Mouse (Mus musculus) heart, embryonic 11.5 days (tissue): Measurements from ENCODE around the gene Pnma1. TPM values are rescaled to one million over a fixed set of nuclear protein-coding genes. Genes with fewer than 3 reads are reported as not detected.

Experiments
- ATAC-seq: fragments of 200-750 bp; cut with Nextera tagmentation; replicated peaks from 2 replicates; pipeline ENCODE4 v1.8.0; 2017; ENCODE audit warnings: moderate library complexity; ENCODE audit not compliant: insufficient number of reproducible peaks, low FRiP score, low TSS enrichment
- H3K27ac ChIP-seq: fragments of 300-500 bp; sonication (generic); 2 replicates; pipeline ENCODE4 v1.5.1; 2014; ENCODE audit warnings: mild to moderate bottlenecking, low read depth, low read length
- H3K27me3 ChIP-seq: fragments of 300-500 bp; sonication (generic); 2 replicates; pipeline ENCODE4 v1.6.1; 2014; ENCODE audit warnings: mild to moderate bottlenecking, low read length, mixed read lengths; ENCODE audit not compliant: control insufficient read depth, insufficient read depth
- H3K36me3 ChIP-seq: fragments of 300-500 bp; sonication (generic); 2 replicates; pipeline ENCODE4 v1.6.1; 2014; ENCODE audit warnings: mild to moderate bottlenecking, low read length, moderate library complexity, mixed read lengths; ENCODE audit not compliant: control insufficient read depth, insufficient read depth
- H3K4me1 ChIP-seq: fragments of 300-500 bp; sonication (generic); 2 replicates; pipeline ENCODE4 v1.6.1; 2014; ENCODE audit warnings: low read length; ENCODE audit not compliant: control insufficient read depth, insufficient read depth
- H3K4me2 ChIP-seq: fragments of 300-500 bp; sonication (generic); 2 replicates; pipeline ENCODE4 v1.6.1; 2014; ENCODE audit warnings: mild to moderate bottlenecking, moderate library complexity
- H3K4me3 ChIP-seq: fragments of 300-500 bp; sonication (generic); 2 replicates; pipeline ENCODE4 v1.5.1; 2014; ENCODE audit warnings: low read depth, low read length
- H3K9ac ChIP-seq: fragments of 300-500 bp; sonication (generic); 2 replicates; pipeline ENCODE4 v1.6.1; 2014; ENCODE audit warnings: mild to moderate bottlenecking, low read depth, low read length, moderate library complexity
- H3K9me3 ChIP-seq: fragments of 300-500 bp; sonication (generic); replicated peaks from 2 replicates; pipeline ENCODE4 v1.6.1; 2016; ENCODE audit warnings: low read length; ENCODE audit not compliant: control insufficient read depth
- WGBS: fragments of 180-500 bp; shearing (Covaris S2); extraction: QIAGEN DNeasy Blood & Tissue Kit; methylation state at CpG from one replicate; pipeline ENCODE4 v1.1.7; 2014; ENCODE audit not compliant: insufficient replicate concordance; 5-methylcytosine and 5-hydroxymethylcytosine counted together
- polyA plus RNA-seq: library from polyadenylated mRNA; unstranded; fragments of >200 nt; fragmentation: Nextera tagmentation; extraction: Ambion mirVana; gene quantifications from 2 replicates; pipeline ENCODE4 v1.2.1, GENCODE M21; 2014

The Pnma1 gene
- polyA plus RNA-seq, 1 experiment from 2014 or later = 0.50 TPM

- Histone ChIP-seq H3K36me3 (peaks cover 36% of the 10 kb centered on the region), H3K27ac (no peak overlapping the region), H3K9ac (no peak overlapping the region), H3K4me2 (no peak overlapping the region), H3K27me3 (no peaks in the 10 kb centered on the region), H3K4me3 (no peak overlapping the region), H3K4me1 (peaks cover 39% of the 10 kb centered on the region), H3K9me3 (no peaks in the 10 kb centered on the region)
- 44% methylated on average over 11 of the region's 11 CpGs for WGBS
- ATAC-seq = no peak
These were observed 6.7 kb upstream of the Pnma1 start for GRCm38 (mm10) chr12:84154786-84155522.

- Histone ChIP-seq H3K27me3 (no peaks in the 10 kb centered on the region), H3K4me3 (no peak overlapping the region), H3K4me2 (no peak overlapping the region), H3K4me1 (peaks cover 44% of the 10 kb centered on the region), H3K9ac (no peak overlapping the region), H3K9me3 (no peaks in the 10 kb centered on the region), H3K27ac (no peak overlapping the region), H3K36me3 (peaks cover 22% of the 10 kb centered on the region)
- no peak for ATAC-seq
- 77% methylated on average over 6 of the region's 6 CpGs for WGBS
These were observed 5.1 kb upstream of the Pnma1 start for GRCm38 (mm10) chr12:84153414-84153813.

- H3K4me3 ChIP-seq = peak overlapping the region; percentile 23; the same call in 1 of the 2 replicates
- peak overlapping the region; percentile 38 for H3K4me2 ChIP-seq
These were observed 4.3 kb upstream of the Pnma1 start for GRCm38 (mm10) chr12:84152352-84153190.

GRCm38 (mm10) chr12:84151911-84152310, 3.6 kb upstream of the Pnma1 start:
- peaks cover 19% of the 10 kb centered on the region for H3K36me3 ChIP-seq
- peak overlapping the region; percentile 43; the same call in 1 of the 2 replicates for H3K9ac ChIP-seq
- peak overlapping the region; percentile 23 for H3K4me3 ChIP-seq
- no peak for ATAC-seq
- peaks cover 48% of the 10 kb centered on the region for H3K4me1 ChIP-seq
- peak overlapping the region; percentile 38 for H3K4me2 ChIP-seq
- H3K9me3 ChIP-seq = no peaks in the 10 kb centered on the region
- H3K27me3 ChIP-seq = no peaks in the 10 kb centered on the region
- H3K27ac ChIP-seq = peak overlapping the region; percentile 86
- WGBS = 74% methylated on average over 10 of the region's 10 CpGs

More at GRCm38 (mm10) chr12:84152352-84153190, 4.3 kb upstream of the Pnma1 start:
- Histone ChIP-seq H3K36me3 (peaks cover 19% of the 10 kb centered on the region), H3K27me3 (no peaks in the 10 kb centered on the region), H3K9ac (no peak overlapping the region), H3K27ac (peak overlapping the region; percentile 86), H3K9me3 (no peaks in the 10 kb centered on the region), H3K4me1 (peaks cover 48% of the 10 kb centered on the region)
- ATAC-seq = no peak; the same call in 1 of the 2 replicates
- WGBS = 64% methylated on average over 32 of the region's 32 CpGs

- Histone ChIP-seq H3K9ac (peak overlapping the region; percentile 43; the same call in 1 of the 2 replicates), H3K4me1 (peaks cover 48% of the 10 kb centered on the region), H3K36me3 (peaks cover 10% of the 10 kb centered on the region), H3K9me3 (no peaks in the 10 kb centered on the region), H3K4me3 (no peak overlapping the region; the same call in 1 of the 2 replicates), H3K4me2 (peak overlapping the region; percentile 38), H3K27ac (peak overlapping the region; percentile 86), H3K27me3 (no peaks in the 10 kb centered on the region)
- peak; percentile 58; the same call in 1 of the 2 replicates for ATAC-seq
- WGBS = 11% methylated on average over 6 of the region's 6 CpGs
These were observed 2.7 kb upstream of the Pnma1 start for GRCm38 (mm10) chr12:84150976-84151375.

GRCm38 (mm10) chr12:84149971-84150370, 1.7 kb upstream of the Pnma1 start:
- H3K4me1 ChIP-seq = peaks cover 48% of the 10 kb centered on the region
- no peak overlapping the region for H3K4me3 ChIP-seq
- H3K9me3 ChIP-seq = no peaks in the 10 kb centered on the region
- ATAC-seq = no peak
- no peaks in the 10 kb centered on the region for H3K27me3 ChIP-seq
- H3K9ac ChIP-seq = no peak overlapping the region
- no peak overlapping the region for H3K27ac ChIP-seq
- peaks cover 10% of the 10 kb centered on the region for H3K36me3 ChIP-seq
- 89% methylated on average over 15 of the region's 15 CpGs for WGBS
- H3K4me2 ChIP-seq = no peak overlapping the region

GRCm38 (mm10) chr12:84148622-84149012, 328 bp upstream of the Pnma1 start:
- Histone ChIP-seq H3K9ac (peak overlapping the region; percentile 67; the same call in 1 of the 2 replicates), H3K4me1 (peaks cover 44% of the 10 kb centered on the region), H3K4me2 (peak overlapping the region; percentile 86)

GRCm38 (mm10) chr12:84142281-84143050, 5.8 kb downstream of the Pnma1 start:
- Histone ChIP-seq H3K4me2 (no peak overlapping the region), H3K9me3 (no peaks in the 10 kb centered on the region), H3K27ac (no peak overlapping the region), H3K36me3 (no peaks in the 10 kb centered on the region), H3K4me1 (no peaks in the 10 kb centered on the region), H3K27me3 (no peaks in the 10 kb centered on the region), H3K4me3 (no peak overlapping the region), H3K9ac (no peak overlapping the region)
- 74% methylated on average over 14 of the region's 14 CpGs for WGBS
- ATAC-seq = no peak

More at GRCm38 (mm10) chr12:84148622-84149012, 328 bp upstream of the Pnma1 start:
- 21% methylated on average over 10 of the region's 10 CpGs for WGBS
- Histone ChIP-seq H3K27ac (no peak overlapping the region), H3K9me3 (no peaks in the 10 kb centered on the region), H3K4me3 (peak overlapping the region; percentile 52), H3K27me3 (no peaks in the 10 kb centered on the region), H3K36me3 (peaks cover 6% of the 10 kb centered on the region; the same call in 1 of the 2 replicates)
- ATAC-seq = no peak
